Comparison of ENCODE assay signal across 21 mouse cellular contexts in the genomic region with DNA sequence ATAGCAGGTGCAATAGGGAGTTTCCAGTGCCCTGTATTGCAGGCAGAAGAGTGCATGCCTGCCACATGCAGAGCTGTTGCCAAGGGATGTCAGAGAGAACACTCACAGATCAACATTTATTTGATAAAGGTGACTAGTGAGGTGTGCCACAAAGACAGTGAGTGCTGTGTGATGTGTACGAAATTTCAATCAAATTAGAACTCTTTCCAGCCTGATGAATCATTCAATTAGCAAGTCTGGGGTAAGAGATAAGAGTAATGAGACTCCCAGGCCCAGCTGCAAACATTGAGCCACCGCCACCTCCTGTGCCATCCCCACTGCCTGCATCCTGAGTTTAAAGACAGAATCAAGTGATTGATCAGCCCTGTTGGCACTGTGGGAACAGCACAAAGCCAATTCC. TPM values are rescaled to one million over a fixed set of nuclear protein-coding genes. Genes with fewer than 3 reads are reported as not detected.
"Had no signal": no experiment of that assay in that cellular context is flagged by ENCODE, and none has a peak within 500 bp of the region (broad histone marks: within the 10 kb centered on the region; RNA-seq: fewer than 3 reads in every experiment).

No protein-coding gene starts in this region.

- H3K27ac ChIP-seq: liver, embryonic 13.5 days; liver, embryonic 15.5 days; lung, embryonic 15.5 days; midbrain, embryonic 10.5 days; midbrain, embryonic 13.5 days; midbrain, embryonic 15.5 days; neural tube, embryonic 12.5 days; stomach, embryonic 15.5 days; stomach, postnatal 0 days had no signal

- H3K4me1 ChIP-seq: liver, embryonic 13.5 days; liver, embryonic 15.5 days; megakaryocyte, embryonic 14.5 days; midbrain, embryonic 10.5 days; midbrain, embryonic 13.5 days; midbrain, embryonic 15.5 days; neural tube, embryonic 12.5 days; stomach, embryonic 15.5 days had no signal

- H3K9me3 ChIP-seq: liver, embryonic 13.5 days; liver, embryonic 15.5 days; lung, embryonic 15.5 days; megakaryocyte, embryonic 14.5 days; midbrain, embryonic 10.5 days; midbrain, embryonic 13.5 days; midbrain, embryonic 15.5 days; neural tube, embryonic 12.5 days; stomach, embryonic 15.5 days had no signal

- H3K4me3 ChIP-seq: liver, embryonic 13.5 days; liver, embryonic 15.5 days; lung, embryonic 15.5 days; megakaryocyte, embryonic 14.5 days; midbrain, embryonic 10.5 days; midbrain, embryonic 13.5 days; midbrain, embryonic 15.5 days; neural tube, embryonic 12.5 days; stomach, embryonic 15.5 days had no signal

- ATAC-seq: liver, postnatal 0 days; lung, postnatal 0 days; midbrain, embryonic 13.5 days; midbrain, embryonic 15.5 days had no signal

- DNase-seq: liver, embryonic 13.5 days; liver, postnatal 0 days; lung, adult 2 months; lung, postnatal 14 days; lung, postnatal 36 days; right cerebral cortex, postnatal 14 days; thymus, adult 2 months; thymus, postnatal 36 days had no signal

- H3K27me3 ChIP-seq: liver, embryonic 13.5 days; liver, embryonic 15.5 days; lung, embryonic 15.5 days; midbrain, embryonic 13.5 days; midbrain, embryonic 15.5 days; neural tube, embryonic 12.5 days; stomach, embryonic 15.5 days had no signal

- H3K36me3 ChIP-seq: liver, embryonic 13.5 days; liver, embryonic 15.5 days; lung, embryonic 15.5 days; midbrain, embryonic 10.5 days; stomach, embryonic 15.5 days had no signal

- H3K9ac ChIP-seq: liver, embryonic 13.5 days; liver, embryonic 15.5 days; liver, postnatal 0 days; lung, embryonic 15.5 days; midbrain, embryonic 13.5 days; midbrain, embryonic 15.5 days; neural tube, embryonic 12.5 days; stomach, embryonic 15.5 days had no signal

- H3K4me2 ChIP-seq: liver, embryonic 13.5 days; liver, embryonic 15.5 days; lung, embryonic 15.5 days; midbrain, embryonic 13.5 days; midbrain, embryonic 15.5 days; neural tube, embryonic 12.5 days; stomach, embryonic 15.5 days had no signal

RNA-seq across cellular contexts. Expression of gene Uts2r, which starts 32.7 kb away (rescaled TPM):
- total RNA-seq: monocyte, adult 5-6 weeks; neutrophil, adult 5-6 weeks had no signal
- polyA plus RNA-seq: liver, embryonic 13.5 days; liver, postnatal 0 days; lung, embryonic 15.5 days; lung, postnatal 0 days; spleen, adult 2 months; stomach, embryonic 15.5 days; stomach, postnatal 0 days had no signal
